Mouse (Mus musculus) gonadal fat pad, adult 2 months (tissue): Measurements from ENCODE around the gene Neo1. TPM values are rescaled to one million over a fixed set of nuclear protein-coding genes. Genes with fewer than 3 reads are reported as not detected.

Experiments
- DNase-seq: peaks from one replicate; pipeline ENCODE4 v3.0.0-alpha.2; 2012; ENCODE audit warnings: low read depth
- polyA plus RNA-seq: library from polyadenylated mRNA; depleted of rRNA; stranded (reverse); fragments of >200 nt; gene quantifications from 2 replicates; pipeline ENCODE4 v1.2.3, GENCODE M21; 2012; rRNA removed

The Neo1 gene
- 23.2 and 27.2 TPM in 2 replicates for polyA plus RNA-seq

DNA sequence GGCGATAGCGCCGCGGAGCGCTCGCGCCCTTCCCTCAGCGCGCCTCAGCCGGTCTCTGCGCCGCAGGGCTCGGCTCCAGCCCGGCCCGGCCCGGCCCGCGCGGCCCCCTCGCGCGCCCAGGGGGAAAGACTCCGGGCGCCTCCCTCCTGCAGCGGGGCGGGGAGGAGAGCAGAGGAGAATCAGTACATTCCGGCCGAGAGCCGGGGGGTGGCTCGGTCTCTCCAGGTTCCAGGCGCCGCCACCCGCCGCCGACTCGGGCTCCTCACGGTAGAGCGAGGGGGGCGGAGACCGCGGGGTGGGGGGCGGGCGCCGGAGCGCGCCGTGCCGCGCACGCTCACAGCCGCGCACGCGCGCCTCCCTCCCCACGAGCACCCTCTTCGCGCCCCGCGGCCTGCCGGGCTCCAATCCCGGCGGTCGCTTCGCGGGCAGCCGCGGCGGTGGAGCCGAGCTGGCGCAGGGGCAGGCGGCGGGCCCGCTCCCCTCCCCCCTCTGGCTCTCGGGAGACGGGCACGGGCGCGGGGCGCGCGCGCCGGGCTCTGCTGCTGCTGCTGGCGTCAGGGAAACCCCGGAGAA, at the start of gene Neo1:
Gene Neo1, minus strand, starts transcription at position 283 of the 573 bp plus-strand sequence.
- no peak for DNase-seq

- no peak for DNase-seq
Observed at GRCm38 (mm10) chr9:59075632-59076031, 39.4 kb upstream of the Neo1 start.

DNA sequence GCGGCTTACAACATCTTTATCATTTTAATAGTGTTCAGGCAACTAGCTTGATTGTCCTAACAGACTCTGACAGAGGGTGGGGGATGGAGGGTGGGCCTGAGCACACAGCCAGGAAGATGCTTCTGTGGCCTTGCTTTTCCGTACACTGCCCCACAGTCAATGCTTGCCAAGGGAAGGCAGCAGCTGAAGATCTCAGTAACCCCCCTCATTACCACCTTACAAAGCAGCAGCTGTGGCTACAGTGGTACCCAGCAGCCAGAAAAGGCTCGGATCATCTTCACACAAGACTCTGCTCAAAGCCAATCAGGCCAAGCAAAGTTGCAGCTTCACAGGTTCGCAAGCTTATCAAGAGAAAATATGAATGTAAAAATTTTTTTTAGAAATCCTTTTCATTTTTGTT, 37.6 kb upstream of the Neo1 start:
- no peak for DNase-seq

- DNase-seq: no peak
Observed at GRCm38 (mm10) chr9:59072076-59072777, 36.0 kb upstream of the Neo1 start.

DNA sequence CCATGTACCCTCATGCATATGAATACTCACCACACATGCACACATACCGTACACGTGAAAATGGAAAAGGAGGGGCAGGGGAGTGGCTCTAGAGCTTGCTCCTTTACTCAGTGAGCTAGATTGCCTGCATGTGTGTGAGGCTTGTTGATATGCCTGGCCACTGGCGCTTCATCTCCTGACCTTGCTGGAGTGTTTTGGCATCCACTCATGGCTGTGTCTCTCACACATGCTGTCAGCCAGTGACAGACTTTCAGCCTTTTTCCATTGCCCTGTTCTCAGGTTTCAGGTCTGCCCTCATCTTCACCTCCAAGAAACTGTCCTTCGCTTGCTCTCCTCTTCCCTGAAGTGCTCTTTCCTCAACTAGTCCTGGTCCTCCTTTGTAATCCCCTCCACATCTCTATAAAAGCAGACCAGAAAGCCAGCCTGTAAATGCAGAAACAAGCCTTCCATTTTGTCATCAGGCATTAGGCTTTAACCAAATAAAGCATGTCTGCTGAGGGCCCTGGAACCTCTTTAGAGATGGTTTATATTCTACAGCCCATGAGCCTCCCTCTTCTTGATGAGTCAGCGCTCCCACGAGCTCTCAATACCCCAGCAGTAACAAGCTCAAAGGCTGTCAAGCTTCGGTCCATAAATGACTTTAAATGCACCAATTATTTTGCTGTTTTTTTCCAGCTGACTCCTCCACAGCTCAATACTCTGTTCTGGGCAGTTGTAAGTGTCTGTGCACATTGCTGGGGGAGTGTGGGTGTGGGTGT, 35.2 kb upstream of the Neo1 start:
- no peak for DNase-seq

DNA sequence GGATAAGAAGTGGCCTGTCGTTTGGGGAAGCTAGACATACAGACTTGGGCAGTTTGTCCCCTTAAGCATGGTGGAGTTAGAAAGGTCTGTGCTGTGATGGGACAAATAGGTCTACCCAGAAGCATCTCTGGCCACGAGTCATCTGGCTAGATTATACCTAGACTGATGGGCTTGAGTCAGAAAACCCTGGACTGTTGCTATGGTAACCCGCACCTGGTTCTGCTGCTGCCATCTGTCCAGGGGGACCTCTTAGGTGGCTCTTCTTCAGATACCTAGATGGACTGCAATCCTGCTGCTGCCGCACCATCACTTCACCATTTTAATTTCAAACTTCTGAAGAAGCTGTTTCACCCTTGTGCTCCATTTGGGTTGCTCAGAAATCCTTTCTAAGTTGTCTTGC, 34.0 kb upstream of the Neo1 start:
- DNase-seq: no peak

GRCm38 (mm10) chr9:59065616-59066301, 29.5 kb upstream of the Neo1 start:
- DNase-seq: no peak

DNA sequence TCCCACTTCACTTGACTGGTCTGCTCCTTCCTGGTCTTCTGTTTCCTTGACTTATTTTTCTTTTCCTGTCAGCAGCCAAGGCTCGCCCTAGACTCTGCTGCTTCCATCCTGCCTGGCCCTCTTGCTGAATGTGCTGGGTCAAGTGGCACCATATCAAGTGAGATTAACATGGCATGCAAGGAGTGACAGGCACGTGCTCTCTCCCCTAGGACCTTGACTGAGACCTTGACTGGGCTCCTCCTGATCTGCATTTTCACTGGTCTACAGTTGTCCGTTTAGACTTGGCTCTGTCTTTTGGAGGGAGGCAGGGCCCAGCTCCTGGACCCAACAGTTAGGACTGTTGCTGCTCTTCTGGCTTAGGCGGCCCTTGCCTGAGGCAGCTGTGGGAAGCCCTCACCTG, 26.2 kb upstream of the Neo1 start:
- no peak for DNase-seq

- no peak for DNase-seq
Observed at GRCm38 (mm10) chr9:59060026-59060605, 23.9 kb upstream of the Neo1 start.

- DNase-seq: no peak
Observed at GRCm38 (mm10) chr9:59059158-59059557, 22.9 kb upstream of the Neo1 start.

DNA sequence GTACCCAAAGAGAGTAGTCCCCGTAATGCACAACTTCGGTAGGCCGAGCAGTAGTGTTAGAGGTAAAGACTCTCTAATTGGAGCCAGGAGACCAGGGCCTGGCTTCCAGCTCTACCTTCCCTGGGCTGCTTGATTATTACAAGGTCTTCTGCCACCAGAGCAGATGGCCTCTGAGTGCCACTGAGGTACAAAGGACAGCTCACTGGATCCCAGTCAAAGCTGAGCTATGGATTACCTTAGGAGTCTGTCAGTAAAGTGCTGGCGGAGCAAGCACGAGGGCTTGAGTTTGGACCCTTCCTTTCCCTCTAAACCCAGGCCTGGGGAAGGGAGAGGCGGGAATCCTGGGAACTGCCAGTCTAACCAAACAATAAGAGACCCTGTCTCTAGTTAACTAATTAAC, 21.8 kb upstream of the Neo1 start:
- no peak for DNase-seq

GRCm38 (mm10) chr9:59056281-59056680, 20.0 kb upstream of the Neo1 start:
- DNase-seq: no peak

DNA sequence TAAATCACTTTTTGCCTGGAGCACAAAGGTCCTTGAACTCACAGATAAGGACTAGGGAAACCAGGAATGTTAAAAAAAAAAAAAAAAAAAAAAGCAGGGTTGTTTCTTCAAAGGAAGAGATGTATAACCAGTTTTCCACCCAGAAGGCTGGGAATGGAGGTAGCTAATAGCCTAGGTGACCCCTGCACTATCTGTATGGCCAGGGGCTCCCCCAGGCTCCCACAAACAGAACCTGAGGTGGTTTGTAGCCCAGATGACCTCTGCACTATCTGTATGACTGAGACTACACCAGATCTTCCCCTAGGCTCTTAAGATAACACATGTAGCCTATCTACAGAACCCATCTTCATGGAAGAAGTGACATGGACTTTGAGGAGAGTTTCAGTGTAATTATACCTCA, 5.6 kb upstream of the Neo1 start:
- DNase-seq: no peak

DNA sequence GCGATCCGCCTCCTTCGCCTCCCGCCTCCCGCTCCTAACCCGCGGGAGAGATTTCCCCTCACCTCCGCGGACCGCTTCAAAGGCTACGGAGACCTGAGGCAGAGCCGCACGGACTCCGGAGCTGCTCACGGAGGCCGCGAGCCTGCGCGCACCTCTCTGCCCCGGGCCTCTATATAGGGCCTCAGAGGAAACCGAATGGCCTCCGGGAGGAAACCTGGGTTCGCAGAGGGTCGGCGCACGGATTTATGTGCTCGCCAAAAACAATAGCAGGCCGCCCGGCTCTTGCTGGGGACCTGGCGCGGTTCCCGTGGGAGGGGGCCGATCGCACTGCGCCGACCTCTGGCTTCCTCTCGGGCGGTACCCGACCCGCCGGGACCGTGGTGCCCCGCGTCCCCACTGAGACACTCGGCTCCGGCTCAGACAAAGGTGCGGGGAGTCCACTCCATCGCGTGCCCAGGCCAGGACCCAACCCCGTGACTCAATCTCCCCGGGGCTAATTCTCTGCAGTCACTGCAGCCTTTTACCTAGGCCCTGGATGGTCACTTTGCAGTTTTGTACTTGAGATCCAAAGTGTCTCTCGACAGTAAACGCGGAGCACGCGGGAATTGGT, 596 bp upstream of the Neo1 start:
- no peak for DNase-seq

- DNase-seq: no peak
Observed at GRCm38 (mm10) chr9:59035342-59036158, 691 bp downstream of the Neo1 start.

DNA sequence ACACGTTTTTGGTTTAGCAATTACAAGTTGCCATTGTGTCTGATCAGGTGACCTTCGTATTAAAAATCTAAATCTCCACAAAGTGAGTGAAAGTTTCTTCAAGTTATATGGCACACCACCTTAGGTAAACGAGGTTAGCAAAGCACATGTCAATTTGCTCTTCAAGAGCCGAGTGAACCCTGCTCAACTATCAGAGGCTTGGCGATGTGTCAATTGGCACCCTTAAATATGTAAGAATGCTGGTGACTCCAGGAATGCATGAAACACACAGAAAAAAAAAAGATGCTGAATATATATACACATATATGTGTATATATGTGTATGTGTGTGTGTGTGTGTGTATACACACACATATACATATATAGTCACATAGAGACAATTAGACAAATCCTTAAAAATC, 1.4 kb downstream of the Neo1 start:
- DNase-seq: no peak

DNA sequence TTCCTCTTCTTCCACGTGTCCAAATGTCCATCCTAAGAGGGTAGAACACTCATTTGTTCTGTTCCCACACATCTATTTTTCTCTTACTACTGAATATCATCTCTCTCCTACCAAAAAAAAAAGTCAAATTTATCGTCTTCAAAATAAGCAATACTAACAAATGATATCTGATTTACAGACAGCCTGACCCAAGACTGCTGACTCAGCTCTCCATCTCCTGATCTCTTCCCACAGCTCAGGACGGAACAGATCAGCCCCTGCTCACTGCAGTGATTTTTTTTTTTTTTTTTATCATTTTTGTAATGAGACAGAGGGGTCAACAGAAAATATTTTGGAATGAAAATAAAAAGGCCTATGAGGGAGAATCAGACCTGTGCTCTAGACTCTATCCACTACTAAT, 2.7 kb downstream of the Neo1 start:
- DNase-seq: no peak

GRCm38 (mm10) chr9:59024245-59024844, 11.9 kb downstream of the Neo1 start:
- no peak for DNase-seq

DNA sequence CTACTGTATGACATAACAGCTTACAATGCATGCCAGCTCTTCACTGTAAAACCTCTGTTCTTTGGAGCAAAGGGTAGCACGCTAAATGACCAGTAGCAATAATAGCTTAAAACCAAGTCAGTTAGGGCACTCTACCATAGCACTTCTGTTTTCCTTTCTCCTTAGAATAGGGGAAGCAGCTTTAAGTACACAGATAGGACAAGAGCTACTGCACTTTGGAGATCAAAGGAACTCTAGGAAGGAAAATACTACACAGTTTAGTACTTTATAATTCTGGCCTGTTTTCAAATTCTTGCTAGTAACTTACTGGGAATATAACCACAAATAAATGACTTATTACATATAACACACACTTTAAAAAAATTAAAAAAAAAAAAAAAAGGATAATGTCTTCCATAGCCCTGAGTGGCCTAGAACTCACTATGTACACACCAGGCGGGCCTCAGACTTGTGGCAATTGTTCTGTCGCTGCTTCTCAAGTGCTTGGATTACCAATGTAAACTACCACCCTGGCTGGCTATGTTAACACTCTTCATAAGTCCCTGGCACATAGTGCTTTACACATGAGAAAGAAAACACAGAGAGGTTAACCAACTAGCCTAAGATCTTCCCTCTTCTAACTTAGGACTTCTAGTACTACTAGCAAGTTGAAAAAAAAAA, 20.1 kb downstream of the Neo1 start:
- no peak for DNase-seq

- DNase-seq: no peak
Observed at GRCm38 (mm10) chr9:59013365-59013764, 22.9 kb downstream of the Neo1 start.
